In genomic region chr5:117099008-117099407, GRCm38 (mm10) we compare ENCODE assay signal across 24 mouse cellular contexts. TPM values are rescaled to one million over a fixed set of nuclear protein-coding genes. Genes with fewer than 3 reads are reported as not detected.
DNase-seq lines count a peak whose midpoint lies in the region; ATAC-seq and TF ChIP-seq lines count a peak whose summit lies in the region.
"Had no signal": no experiment of that assay in that cellular context is flagged by ENCODE, and none has a peak within 500 bp of the region (broad histone marks: within the 10 kb centered on the region; RNA-seq: fewer than 3 reads in every experiment).

No protein-coding gene starts in this region.

- peaks cover 92% of the 10 kb centered on the region for H3K36me3 ChIP-seq in forebrain, embryonic 10.5 days (replicated peaks)
- H3K36me3 ChIP-seq in forebrain, embryonic 11.5 days (ENCODE audit: control insufficient read depth, insufficient read depth, low read length), result peaks cover 5% of the 10 kb centered on the region; the same call in 1 of the 2 replicates
- H3K36me3 ChIP-seq in hindbrain, embryonic 10.5 days, result peaks cover 93% of the 10 kb centered on the region
- H3K36me3 ChIP-seq in hindbrain, embryonic 14.5 days (replicated peaks; ENCODE audit: control insufficient read depth, insufficient read depth), result peaks cover 77% of the 10 kb centered on the region
- H3K36me3 ChIP-seq in midbrain, embryonic 11.5 days (ENCODE audit: control insufficient read depth, insufficient read depth, low read length), result peaks cover 9% of the 10 kb centered on the region
- H3K36me3 ChIP-seq in midbrain, embryonic 14.5 days (ENCODE audit: control insufficient read depth, insufficient read depth, low read length), result peaks cover 84% of the 10 kb centered on the region
- H3K36me3 ChIP-seq in MEL (ENCODE audit: control insufficient read depth in 1 of 2, insufficient read depth in 2 of 2, low read length in 2 of 2), result peaks cover 0 to 2% of the 10 kb centered on the region in 2 experiments; a peak in 1 of 4 replicates

- H3K4me2 ChIP-seq in forebrain, embryonic 11.5 days (ENCODE audit: low read depth, low read length, severe bottlenecking), result no peak overlapping the region
- no peak overlapping the region for H3K4me2 ChIP-seq in hindbrain, embryonic 14.5 days (replicated peaks)
- H3K4me2 ChIP-seq in midbrain, embryonic 11.5 days, result no peak overlapping the region
- H3K4me2 ChIP-seq in midbrain, embryonic 14.5 days (ENCODE audit: low read length), result no peak overlapping the region
- H3K4me2 ChIP-seq: embryonic facial prominence, embryonic 12.5 days; forebrain, embryonic 13.5 days; forebrain, embryonic 15.5 days had no signal

- no peak for TF ChIP-seq RAD21 in MEL (IDR thresholded peaks at IDR 0.05; ENCODE audit: low read depth, low read length)

- WGBS in forebrain, embryonic 10.5 days, result 86% methylated on average over 5 of the region's 5 CpGs
- WGBS in forebrain, embryonic 11.5 days, result 81% methylated on average over 5 of the region's 5 CpGs
- 89% methylated on average over 5 of the region's 5 CpGs for WGBS in hindbrain, embryonic 10.5 days
- 89% methylated on average over 5 of the region's 5 CpGs for WGBS in hindbrain, embryonic 14.5 days
- WGBS in midbrain, embryonic 11.5 days, result 86% methylated on average over 5 of the region's 5 CpGs
- 88% methylated on average over 5 of the region's 5 CpGs for WGBS in midbrain, embryonic 14.5 days

- H3K9me3 ChIP-seq in forebrain, embryonic 10.5 days, result no peaks in the 10 kb centered on the region
- H3K9me3 ChIP-seq in forebrain, embryonic 11.5 days (ENCODE audit: control insufficient read depth, low read length), result no peaks in the 10 kb centered on the region
- no peaks in the 10 kb centered on the region for H3K9me3 ChIP-seq in hindbrain, embryonic 10.5 days
- H3K9me3 ChIP-seq in hindbrain, embryonic 14.5 days (ENCODE audit: control insufficient read depth, low read length), result no peaks in the 10 kb centered on the region
- H3K9me3 ChIP-seq in midbrain, embryonic 11.5 days (ENCODE audit: control insufficient read depth, low read length), result no peaks in the 10 kb centered on the region
- H3K9me3 ChIP-seq in midbrain, embryonic 14.5 days (ENCODE audit: control insufficient read depth, low read length), result no peaks in the 10 kb centered on the region
- H3K9me3 ChIP-seq in MEL (replicated peaks; ENCODE audit: insufficient read depth, low read length), result no peaks in the 10 kb centered on the region
- H3K9me3 ChIP-seq: embryonic facial prominence, embryonic 10.5 days; embryonic facial prominence, embryonic 12.5 days; forebrain, embryonic 13.5 days; forebrain, embryonic 15.5 days; G1E had no signal

- H3K27me3 ChIP-seq in forebrain, embryonic 10.5 days (ENCODE audit: poor library complexity, severe bottlenecking), result no peaks in the 10 kb centered on the region
- H3K27me3 ChIP-seq in forebrain, embryonic 11.5 days (ENCODE audit: control insufficient read depth, insufficient read depth, low read length), result no peaks in the 10 kb centered on the region
- no peaks in the 10 kb centered on the region for H3K27me3 ChIP-seq in hindbrain, embryonic 10.5 days (ENCODE audit: insufficient read depth, poor library complexity, severe bottlenecking)
- no peaks in the 10 kb centered on the region for H3K27me3 ChIP-seq in hindbrain, embryonic 14.5 days (ENCODE audit: control insufficient read depth, insufficient read depth, low read length)
- H3K27me3 ChIP-seq in midbrain, embryonic 11.5 days (ENCODE audit: control insufficient read depth, insufficient read depth, low read length), result no peaks in the 10 kb centered on the region
- H3K27me3 ChIP-seq in midbrain, embryonic 14.5 days (ENCODE audit: control insufficient read depth, insufficient read depth, low read length), result no peaks in the 10 kb centered on the region
- H3K27me3 ChIP-seq in MEL (ENCODE audit: control insufficient read depth in 1 of 2, insufficient read depth in 2 of 2, low read length in 2 of 2), result no peaks in the 10 kb centered on the region
- H3K27me3 ChIP-seq: embryonic facial prominence, embryonic 12.5 days; forebrain, embryonic 13.5 days; forebrain, embryonic 15.5 days had no signal

- ATAC-seq in forebrain, embryonic 11.5 days (replicated peaks; ENCODE audit: low FRiP score), result no peak
- ATAC-seq in hindbrain, embryonic 14.5 days (ENCODE audit: low FRiP score), result no peak
- no peak for ATAC-seq in midbrain, embryonic 11.5 days (ENCODE audit: low FRiP score)
- ATAC-seq in midbrain, embryonic 14.5 days (ENCODE audit: low FRiP score, low TSS enrichment), result no peak
- ATAC-seq: CD4-positive, CD25-positive, alpha-beta regulatory T cell, adult 4 months; forebrain, embryonic 13.5 days; forebrain, embryonic 15.5 days; forebrain, postnatal 0 days had no signal

- H3K79me2 ChIP-seq in MEL (ENCODE audit: control insufficient read depth, insufficient read depth, low read length, poor library complexity), result no peaks in the 10 kb centered on the region

- TF ChIP-seq EP300 in MEL (IDR thresholded peaks at IDR 0.05; ENCODE audit: low read depth in 1 of 2, low read length in 2 of 2), result no peak

- no peak overlapping the region for H3K9ac ChIP-seq in forebrain, embryonic 11.5 days (ENCODE audit: low read length)
- H3K9ac ChIP-seq in hindbrain, embryonic 14.5 days, result no peak overlapping the region
- H3K9ac ChIP-seq in midbrain, embryonic 11.5 days (ENCODE audit: low read length), result no peak overlapping the region
- H3K9ac ChIP-seq in midbrain, embryonic 14.5 days (replicated peaks; ENCODE audit: low read length), result no peak overlapping the region
- no peak overlapping the region for H3K9ac ChIP-seq in MEL (ENCODE audit: control insufficient read depth, low read depth, low read length, poor library complexity, severe bottlenecking)
- H3K9ac ChIP-seq: embryonic facial prominence, embryonic 12.5 days; forebrain, embryonic 13.5 days; forebrain, embryonic 15.5 days; forebrain, postnatal 0 days had no signal

- no peak overlapping the region for H3K4me3 ChIP-seq in forebrain, embryonic 10.5 days
- H3K4me3 ChIP-seq in forebrain, embryonic 11.5 days (ENCODE audit: low read depth, low read length), result no peak overlapping the region
- H3K4me3 ChIP-seq in hindbrain, embryonic 10.5 days, result no peak overlapping the region
- no peak overlapping the region for H3K4me3 ChIP-seq in hindbrain, embryonic 14.5 days (replicated peaks; ENCODE audit: low read length)
- no peak overlapping the region for H3K4me3 ChIP-seq in midbrain, embryonic 11.5 days (ENCODE audit: low read depth, low read length)
- no peak overlapping the region for H3K4me3 ChIP-seq in midbrain, embryonic 14.5 days (replicated peaks; ENCODE audit: low read depth, low read length)
- H3K4me3 ChIP-seq in MEL (ENCODE audit: control insufficient read depth in 1 of 2, insufficient read depth in 1 of 2, low read depth in 2 of 2, low read length in 2 of 2), result no peak overlapping the region
- H3K4me3 ChIP-seq: embryonic facial prominence, embryonic 10.5 days; embryonic facial prominence, embryonic 12.5 days; forebrain, embryonic 13.5 days; forebrain, embryonic 15.5 days had no signal

- no peak for TF ChIP-seq POLR2A in MEL (IDR thresholded peaks at IDR 0.05; ENCODE audit: control insufficient read depth in 1 of 2, insufficient read depth in 1 of 2, low read depth in 1 of 2, low read length in 2 of 2, poor library complexity in 1 of 2)

- TF ChIP-seq CTCF in MEL (IDR thresholded peaks at IDR 0.05 in 2 of 3, conservative IDR thresholded peaks at IDR 0.05 in 1 of 3; ENCODE audit: control insufficient read depth in 1 of 3, insufficient read depth in 1 of 3, low read depth in 2 of 3, low read length in 3 of 3, poor library complexity in 1 of 3, severe bottlenecking in 1 of 3), result no peak

- no peak for DNase-seq in forebrain, embryonic 10.5 days (ENCODE audit: extremely low spot score, low spot score)
- DNase-seq in forebrain, embryonic 11.5 days (ENCODE audit: low spot score), result no peak
- DNase-seq in hindbrain, embryonic 10.5 days (ENCODE audit: low spot score), result no peak
- DNase-seq in hindbrain, embryonic 14.5 days (ENCODE audit: low spot score), result no peak
- peak; percentile 75 for DNase-seq in midbrain, embryonic 11.5 days (ENCODE audit: low spot score, missing footprints)
- no peak for DNase-seq in midbrain, embryonic 14.5 days
- DNase-seq in MEL (ENCODE audit: low read depth, low spot score), result no peak
- DNase-seq in embryo, embryonic 10 days (ENCODE audit: low spot score), result no peak
- DNase-seq: adrenal gland, adult 2 months; adrenal gland, postnatal 10 days; adrenal gland, postnatal 25 days; B cell, adult 2 months; cerebellum, adult 11 months; cerebellum, adult 18-20 months; cerebellum, adult 8-10 months; cerebellum, postnatal 14 days; cerebellum, postnatal 36 days; forebrain, postnatal 0 days had no signal

- peak overlapping the region; percentile 58; the same call in 1 of the 2 replicates for H3K27ac ChIP-seq in forebrain, embryonic 10.5 days
- no peak overlapping the region for H3K27ac ChIP-seq in forebrain, embryonic 11.5 days (ENCODE audit: low read depth, low read length)
- 0 out of 2 replicates have a peak overlapping the region, but pooled peaks have one; percentile 16 for H3K27ac ChIP-seq in hindbrain, embryonic 10.5 days
- H3K27ac ChIP-seq in hindbrain, embryonic 14.5 days, result no peak overlapping the region
- H3K27ac ChIP-seq in midbrain, embryonic 11.5 days (ENCODE audit: low read depth, low read length), result no peak overlapping the region
- no peak overlapping the region for H3K27ac ChIP-seq in midbrain, embryonic 14.5 days (replicated peaks; ENCODE audit: low read depth, low read length)
- H3K27ac ChIP-seq in MEL (ENCODE audit: control insufficient read depth, low read depth, low read length), result no peak overlapping the region
- H3K27ac ChIP-seq: embryonic facial prominence, embryonic 10.5 days; embryonic facial prominence, embryonic 12.5 days; forebrain, embryonic 13.5 days; forebrain, embryonic 15.5 days had no signal

- peaks cover 13% of the 10 kb centered on the region for H3K4me1 ChIP-seq in forebrain, embryonic 10.5 days
- H3K4me1 ChIP-seq in forebrain, embryonic 11.5 days (replicated peaks; ENCODE audit: control insufficient read depth, insufficient read depth, low read length), result no peaks in the 10 kb centered on the region
- H3K4me1 ChIP-seq in hindbrain, embryonic 10.5 days (replicated peaks), result peaks cover 15% of the 10 kb centered on the region; the same call in 1 of the 2 replicates
- H3K4me1 ChIP-seq in hindbrain, embryonic 14.5 days (replicated peaks; ENCODE audit: control insufficient read depth, insufficient read depth, low read length), result 0 out of 2 replicates have a peak, but pooled peaks cover 4% of the 10 kb centered on the region
- H3K4me1 ChIP-seq in midbrain, embryonic 11.5 days (ENCODE audit: control insufficient read depth, insufficient read depth, low read length), result no peaks in the 10 kb centered on the region
- H3K4me1 ChIP-seq in midbrain, embryonic 14.5 days (ENCODE audit: control insufficient read depth, insufficient read depth, low read length), result no peaks in the 10 kb centered on the region
- H3K4me1 ChIP-seq in MEL (ENCODE audit: control insufficient read depth in 1 of 2, insufficient read depth in 2 of 2, low read length in 2 of 2), result no peaks in the 10 kb centered on the region
- H3K4me1 ChIP-seq: embryonic facial prominence, embryonic 10.5 days; embryonic facial prominence, embryonic 12.5 days; forebrain, embryonic 13.5 days; forebrain, embryonic 15.5 days had no signal

RNA-seq across cellular contexts. Expression of gene Suds3, which starts 16.9 kb away (rescaled TPM):
- 78.5 and 81.4 TPM in 2 replicates for polyA plus RNA-seq in forebrain, embryonic 10.5 days (2016; fragmentation: Nextera tagmentation; extraction: Ambion mirVana)
- polyA plus RNA-seq in forebrain, embryonic 11.5 days (2014; fragmentation: Nextera tagmentation; extraction: Ambion mirVana), result 51.8 and 52.1 TPM in 2 replicates
- 79.1 and 90.4 TPM in 2 replicates for polyA plus RNA-seq in hindbrain, embryonic 10.5 days (2016; fragmentation: Nextera tagmentation; extraction: Ambion mirVana)
- 52.8 and 58.4 TPM in 2 replicates for polyA plus RNA-seq in hindbrain, embryonic 14.5 days (2014; fragmentation: Nextera tagmentation; extraction: Ambion mirVana)
- polyA plus RNA-seq in midbrain, embryonic 11.5 days (2014; fragmentation: Nextera tagmentation; extraction: Ambion mirVana), result 49.0 and 50.3 TPM in 2 replicates
- polyA plus RNA-seq in midbrain, embryonic 14.5 days (2014; fragmentation: Nextera tagmentation; extraction: Ambion mirVana), result 52.9 and 83.1 TPM in 2 replicates
- 64.6 and 67.8 TPM in 2 replicates for total RNA-seq in MEL (2012; rRNA removed)
- polyA plus RNA-seq in MEL (2012; ENCODE audit: insufficient read depth in 1 of 2, insufficient read length in 2 of 2, low read depth in 1 of 2, low replicate concordance in 2 of 2, missing spikeins in 1 of 2), result 100 to 1,000 TPM in 1 of 2 experiments, not detected in 1; 102 TPM

RNA-seq across cellular contexts. Expression of gene Taok3, which starts 20.9 kb away (rescaled TPM):
- polyA plus RNA-seq in forebrain, embryonic 10.5 days (2016; fragmentation: Nextera tagmentation; extraction: Ambion mirVana), result 9.3 and 9.4 TPM in 2 replicates
- polyA plus RNA-seq in forebrain, embryonic 11.5 days (2014; fragmentation: Nextera tagmentation; extraction: Ambion mirVana), result 16.2 and 16.9 TPM in 2 replicates
- 10.4 and 16.4 TPM in 2 replicates for polyA plus RNA-seq in hindbrain, embryonic 10.5 days (2016; fragmentation: Nextera tagmentation; extraction: Ambion mirVana)
- 50.4 and 62.3 TPM in 2 replicates for polyA plus RNA-seq in hindbrain, embryonic 14.5 days (2014; fragmentation: Nextera tagmentation; extraction: Ambion mirVana)
- 19.3 and 19.7 TPM in 2 replicates for polyA plus RNA-seq in midbrain, embryonic 11.5 days (2014; fragmentation: Nextera tagmentation; extraction: Ambion mirVana)
- polyA plus RNA-seq in midbrain, embryonic 14.5 days (2014; fragmentation: Nextera tagmentation; extraction: Ambion mirVana), result 50.3 and 52.6 TPM in 2 replicates
- total RNA-seq in MEL (2012; rRNA removed), result 32.1 and 33.7 TPM in 2 replicates
- 10 to 100 TPM in 1 of 2 experiments, not detected in 1; 79.2 TPM for polyA plus RNA-seq in MEL (2012; ENCODE audit: insufficient read depth in 1 of 2, insufficient read length in 2 of 2, low read depth in 1 of 2, low replicate concordance in 2 of 2, missing spikeins in 1 of 2)

Comparison
In these comparisons a context has a peak if more than half of its experiments do, and no peak if none do; other contexts are left out.
1. H3K27ac ChIP-seq: peak in forebrain, embryonic 10.5 days (single experiment) and hindbrain, embryonic 10.5 days (single experiment); none in forebrain, embryonic 11.5 days (single experiment), hindbrain, embryonic 14.5 days (single experiment), midbrain, embryonic 11.5 days (single experiment), midbrain, embryonic 14.5 days (single experiment) and MEL (single experiment).